Mouse (Mus musculus) heart, postnatal 4 days (tissue): ENCODE results near the gene Ift57. TPM values are rescaled to one million over a fixed set of nuclear protein-coding genes. Genes with fewer than 3 reads are reported as not detected.

ENCODE experiments used
- DNase-seq: peaks from one replicate; pipeline ENCODE4 v3.0.0; 2021
- total RNA-seq, 2 experiments: library from RNA; stranded (reverse); gene quantifications; 2 replicates each; pipeline ENCODE4 v1.2.3; 2021

The Ift57 gene
- 10 to 100 TPM; 13.9 to 16.7 TPM for total RNA-seq

DNA sequence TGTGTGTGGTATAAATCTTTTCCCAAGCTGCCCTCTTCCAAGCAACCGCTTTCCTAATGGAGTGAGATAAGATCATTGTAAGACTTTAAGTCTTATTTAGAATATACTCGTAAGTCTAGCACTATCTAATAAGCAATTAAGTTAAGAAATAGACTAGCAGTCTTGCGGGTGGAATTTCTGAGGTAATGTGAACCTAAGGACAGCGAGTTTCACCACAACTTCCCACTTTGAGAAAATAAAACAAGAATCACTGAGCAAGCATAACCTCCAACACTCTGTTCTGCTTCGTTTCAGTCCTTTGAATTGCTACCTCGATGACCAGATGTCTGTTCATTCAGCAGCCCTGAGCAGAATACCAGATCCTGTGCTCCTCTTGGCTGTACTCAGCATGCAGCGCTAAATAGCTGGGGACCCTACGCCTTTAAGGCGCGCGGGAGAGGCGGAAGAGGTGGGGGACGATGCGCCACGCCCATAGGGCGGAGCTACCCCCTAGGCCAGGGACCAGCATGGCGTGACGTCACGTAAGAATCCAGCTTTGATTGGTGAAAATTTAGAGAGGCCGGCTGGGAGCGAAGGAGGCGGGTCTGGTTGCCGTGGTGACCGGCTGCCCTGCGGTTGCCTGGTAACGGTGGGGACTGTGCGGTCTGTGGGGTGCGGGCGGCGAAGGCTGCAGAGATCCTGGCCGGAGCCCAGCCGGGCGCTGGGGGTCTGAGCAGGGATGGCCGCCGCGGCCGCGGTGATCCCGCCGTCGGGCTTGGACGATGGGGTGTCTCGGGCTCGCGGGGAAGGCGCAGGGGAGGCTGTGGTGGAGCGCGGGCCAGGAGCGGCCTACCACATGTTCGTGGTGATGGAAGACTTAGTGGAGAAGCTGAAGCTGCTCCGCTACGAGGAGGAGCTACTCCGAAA, at the start of gene Ift57:
Gene Ift57, plus strand, starts transcription at position 614 of the 906 bp plus-strand sequence.
- peak; percentile 99 for DNase-seq

DNA sequence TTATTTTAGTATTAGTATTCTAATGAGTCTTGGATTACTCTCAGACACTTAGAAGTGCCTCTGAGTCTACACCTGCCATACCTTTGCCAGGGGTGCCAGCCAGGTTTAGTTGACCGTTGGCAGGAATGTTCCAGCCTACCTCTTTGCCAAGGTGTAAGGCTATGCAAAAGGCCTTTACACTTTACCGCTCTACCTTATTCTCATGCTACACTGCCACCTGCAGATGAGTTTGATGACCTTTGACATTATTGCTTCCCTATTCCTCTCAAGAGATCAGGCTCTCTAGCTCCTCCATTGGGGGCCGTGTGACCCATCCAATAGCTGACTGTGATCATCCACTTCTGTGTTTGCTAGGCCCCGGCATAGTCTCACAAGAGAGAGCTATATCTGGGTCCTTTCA, 41.9 kb upstream of the Ift57 start:
- DNase-seq: no peak

DNA sequence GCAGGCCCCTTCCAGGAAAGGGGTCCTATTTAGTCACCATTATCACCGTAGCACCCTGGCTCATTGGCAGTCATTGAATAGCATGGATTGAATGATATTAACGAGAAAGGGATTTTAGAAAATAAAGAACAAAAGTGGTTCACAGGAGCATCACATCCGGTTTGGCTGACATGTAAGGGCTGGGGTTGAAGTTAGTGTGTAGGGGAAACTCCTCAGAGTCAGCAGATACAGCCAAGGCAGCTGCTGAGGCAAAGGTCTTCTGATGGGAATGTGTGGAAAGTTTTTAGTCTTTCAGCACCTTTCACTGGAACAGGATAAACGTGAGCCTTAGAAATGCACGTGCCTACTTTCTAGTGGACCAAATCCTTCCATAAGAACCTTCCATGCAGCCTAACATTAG, 41.0 kb upstream of the Ift57 start:
- DNase-seq: no peak

DNA sequence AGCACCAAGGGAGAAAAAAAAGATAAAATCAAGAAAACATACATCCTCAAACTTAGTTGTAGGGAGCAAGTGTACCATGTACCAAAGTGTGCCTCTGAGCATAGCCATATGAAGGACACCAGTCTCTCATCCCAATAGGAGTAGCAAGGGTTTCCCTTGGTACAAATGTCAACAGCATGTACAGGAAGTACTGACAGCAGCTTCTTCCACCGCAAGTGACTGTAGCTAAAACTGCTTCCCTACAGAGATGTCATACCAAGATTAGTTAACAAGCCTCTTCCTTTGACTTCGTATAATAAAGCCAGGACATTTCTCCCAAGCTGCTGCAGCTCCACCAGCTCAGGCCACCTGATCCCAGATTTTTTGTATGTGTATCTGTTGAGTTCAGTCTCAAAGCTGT, 39.9 kb upstream of the Ift57 start:
- DNase-seq: no peak

DNA sequence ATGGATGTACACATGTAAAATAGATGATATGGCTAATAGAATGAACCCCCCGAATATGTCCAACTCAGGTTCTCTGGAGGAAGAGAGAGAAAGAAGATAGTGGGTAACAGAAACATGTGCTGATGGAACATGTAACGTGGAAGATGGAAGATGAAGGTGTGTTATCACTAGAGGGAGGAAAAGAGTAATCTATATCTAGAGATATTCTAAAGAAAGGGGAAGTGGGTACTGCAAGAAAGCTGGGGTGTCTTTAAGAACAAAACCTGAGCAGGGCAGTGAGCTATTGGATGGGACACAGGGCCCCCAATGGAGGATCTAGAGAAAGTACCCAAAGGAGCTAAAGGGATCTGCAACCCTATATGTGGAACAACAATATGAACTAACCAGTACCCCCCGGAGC, 38.9 kb upstream of the Ift57 start:
- DNase-seq: no peak

DNA sequence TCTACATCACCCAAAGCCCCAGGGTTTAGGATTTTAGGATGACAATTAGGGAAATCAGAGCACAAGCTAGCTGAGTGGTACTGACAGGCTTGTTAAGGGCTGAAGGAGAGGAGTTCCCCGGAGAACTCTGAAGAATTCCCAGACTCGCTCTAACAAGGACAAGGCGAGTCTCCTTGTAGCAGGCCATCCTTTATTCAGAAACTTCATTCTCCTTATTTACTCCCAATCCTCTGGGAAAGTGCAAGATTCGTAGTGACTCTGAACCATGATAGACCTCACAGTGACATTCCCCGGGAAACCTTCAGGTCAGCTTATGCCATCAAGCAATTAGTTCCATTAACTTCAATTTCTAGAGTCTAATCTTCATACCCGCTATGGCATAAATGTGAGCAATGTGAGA, 36.8 kb upstream of the Ift57 start:
- no peak for DNase-seq

DNA sequence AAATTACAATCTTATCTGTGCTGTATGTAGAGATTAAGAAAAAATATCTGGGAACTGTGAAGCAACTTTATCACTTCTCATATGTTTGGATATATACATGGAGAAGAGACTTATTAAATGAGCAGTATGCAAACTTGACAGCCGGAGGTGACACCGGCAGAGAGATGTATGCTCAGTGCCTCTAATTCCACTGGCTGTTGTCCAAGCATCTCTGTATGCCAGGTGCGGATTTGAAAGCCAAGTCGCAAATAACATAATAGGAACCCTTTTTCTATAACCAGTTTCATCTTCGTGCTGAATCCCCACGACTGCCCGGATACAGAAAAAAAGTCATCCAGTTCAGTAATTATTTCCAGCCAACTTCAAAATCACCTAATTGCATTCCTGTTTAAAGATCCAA, 34.4 kb upstream of the Ift57 start:
- no peak for DNase-seq

DNA sequence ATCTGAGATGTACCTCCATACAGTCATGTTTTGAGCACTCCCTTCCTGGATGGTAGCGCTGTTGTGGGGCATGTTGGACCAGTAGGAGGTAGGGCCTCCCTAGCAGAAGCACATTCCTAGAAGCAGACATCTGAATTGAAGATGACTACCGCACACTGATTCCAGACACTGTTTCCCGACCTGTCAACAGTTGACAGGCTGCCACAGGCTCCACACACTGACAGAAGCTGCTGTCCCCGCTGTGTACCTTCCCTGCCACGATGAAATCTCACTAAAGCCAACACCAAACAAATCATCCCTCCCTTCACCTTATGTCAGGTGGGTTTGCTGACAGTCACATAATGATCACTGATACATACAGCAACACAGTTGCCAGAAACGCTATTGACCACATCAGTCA, 19.4 kb upstream of the Ift57 start:
- no peak for DNase-seq

DNA sequence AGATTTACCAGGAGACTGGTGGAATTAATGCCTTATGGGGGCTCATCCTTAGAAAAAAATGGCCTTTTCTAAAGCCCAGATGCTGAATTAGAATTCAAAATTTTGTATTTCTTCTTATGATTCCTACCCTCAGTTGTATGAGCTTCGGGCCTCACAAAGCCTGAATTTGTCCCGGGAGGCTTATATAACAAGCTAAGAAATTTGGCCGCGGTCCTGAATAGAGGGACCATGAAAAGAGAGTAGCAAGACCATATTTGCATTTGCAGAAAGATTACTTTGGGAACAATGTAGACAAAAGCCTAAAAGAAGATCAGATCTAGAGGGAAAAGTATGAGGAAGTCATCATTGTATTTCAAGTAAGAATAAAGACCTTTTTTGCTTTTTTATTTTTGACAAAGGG, 14.1 kb upstream of the Ift57 start:
- DNase-seq: no peak

DNA sequence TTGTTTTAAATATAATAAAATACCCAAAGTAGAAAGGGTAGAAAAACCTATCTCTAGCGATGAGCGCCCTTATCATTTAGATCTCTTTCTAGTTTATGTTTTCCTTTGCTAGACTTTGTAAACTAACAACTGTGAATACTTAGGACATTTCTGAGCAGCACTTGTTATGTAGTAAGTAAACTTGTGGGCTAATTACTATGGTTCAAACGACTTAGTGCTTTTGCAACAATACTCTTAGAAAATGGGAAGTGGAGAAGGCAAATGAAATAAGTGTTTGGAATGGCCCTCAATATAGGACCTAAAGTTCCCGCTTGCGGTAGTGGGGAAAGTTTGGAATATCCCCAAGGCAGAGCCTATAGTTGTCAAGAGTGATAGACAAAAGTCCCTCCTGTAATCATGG, 788 bp downstream of the Ift57 start:
- no peak for DNase-seq

DNA sequence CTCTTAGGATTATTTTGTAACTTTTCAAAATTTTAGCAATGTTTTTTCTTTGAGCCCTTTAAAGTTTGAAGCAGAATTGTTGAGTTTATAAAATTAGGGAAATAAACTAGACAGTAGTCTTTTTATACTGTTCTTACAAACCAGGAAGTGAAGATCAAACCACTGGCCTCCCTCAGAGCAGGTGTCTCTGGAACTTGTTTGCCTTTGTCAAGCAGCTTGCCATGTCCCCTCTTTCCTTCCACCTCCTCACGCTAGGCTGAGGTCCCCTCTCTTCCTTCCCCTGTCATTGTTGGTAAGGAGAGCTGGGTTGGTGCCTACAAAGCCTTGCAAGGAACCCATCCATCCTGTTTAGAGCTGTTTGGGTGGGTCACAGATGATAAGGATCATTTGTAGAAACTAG, 9.0 kb downstream of the Ift57 start:
- DNase-seq: no peak

DNA sequence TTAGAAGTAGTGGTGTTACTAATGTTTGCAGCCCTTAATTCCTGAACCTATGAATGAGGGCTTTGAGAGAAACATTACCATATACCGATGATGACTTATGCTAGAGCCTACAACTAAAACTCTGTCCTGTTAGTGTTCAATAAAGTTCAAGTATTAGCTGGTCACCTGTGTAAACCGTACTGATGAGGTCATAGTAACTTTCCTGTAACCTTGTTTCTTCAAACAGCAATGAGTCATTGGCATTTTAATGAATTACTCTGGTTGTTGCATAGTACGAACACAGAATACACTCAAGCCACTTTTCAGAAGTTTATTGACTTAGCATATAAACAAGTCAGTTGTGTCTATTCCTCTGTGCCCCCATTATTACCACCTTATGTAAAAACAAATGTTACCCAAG, 11.2 kb downstream of the Ift57 start:
- DNase-seq: no peak

DNA sequence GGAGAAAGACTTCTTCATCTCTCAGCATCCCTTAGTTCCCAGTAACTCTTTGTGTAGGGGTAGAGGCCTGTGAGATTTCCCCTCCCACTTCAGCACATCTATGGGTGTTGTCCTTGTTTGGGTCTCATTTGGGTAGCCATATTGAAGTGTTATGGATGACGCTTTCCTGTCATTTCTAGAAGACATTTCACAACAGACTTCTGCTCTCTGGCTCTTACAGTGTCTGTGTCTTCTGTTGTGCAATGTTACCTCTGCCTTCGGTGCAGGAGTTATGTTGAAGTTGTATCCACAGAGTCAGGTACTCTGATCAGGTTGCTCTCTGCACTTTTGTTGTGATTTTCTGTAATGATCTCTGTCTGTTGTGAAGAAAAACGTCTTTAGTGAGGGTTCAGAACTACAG, 14.3 kb downstream of the Ift57 start:
- no peak for DNase-seq

DNA sequence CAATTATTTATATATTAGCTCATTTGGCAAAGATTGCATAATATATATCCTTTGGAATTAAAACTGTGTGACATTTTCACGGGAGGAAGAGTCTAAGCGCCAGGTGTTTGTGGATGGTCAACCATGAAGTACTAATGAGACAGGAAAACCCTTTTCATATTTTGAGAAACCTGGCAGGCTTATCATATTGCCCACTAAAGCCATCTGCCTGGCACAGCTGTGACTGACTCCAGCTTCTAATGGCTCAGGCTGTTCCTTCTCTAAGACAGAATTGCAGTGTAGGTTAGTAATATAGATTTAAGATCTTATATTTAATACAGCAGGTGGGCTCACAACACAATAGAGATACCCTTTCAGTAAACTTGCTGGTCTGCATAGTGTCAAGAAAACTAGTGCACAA, 21.6 kb downstream of the Ift57 start:
- no peak for DNase-seq

DNA sequence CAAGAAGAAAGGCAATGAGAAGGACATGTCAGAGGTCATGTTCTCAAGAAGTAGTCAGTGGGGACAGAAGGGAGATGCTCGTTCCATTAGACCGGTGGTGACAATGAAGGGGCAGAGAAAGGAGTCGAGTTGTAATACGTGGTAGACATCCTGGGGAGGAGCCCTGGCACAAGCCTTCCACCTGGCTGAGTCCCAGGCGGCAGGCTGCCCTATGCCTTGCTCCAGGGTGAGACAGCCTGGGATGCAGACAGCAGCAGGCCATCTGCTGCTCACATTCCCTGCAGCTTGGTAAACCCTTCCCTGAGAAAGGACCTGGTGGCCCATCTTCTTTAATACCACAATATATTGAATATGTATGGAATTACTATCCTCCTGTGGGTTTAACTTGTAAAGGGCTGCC, 22.6 kb downstream of the Ift57 start:
- no peak for DNase-seq

DNA sequence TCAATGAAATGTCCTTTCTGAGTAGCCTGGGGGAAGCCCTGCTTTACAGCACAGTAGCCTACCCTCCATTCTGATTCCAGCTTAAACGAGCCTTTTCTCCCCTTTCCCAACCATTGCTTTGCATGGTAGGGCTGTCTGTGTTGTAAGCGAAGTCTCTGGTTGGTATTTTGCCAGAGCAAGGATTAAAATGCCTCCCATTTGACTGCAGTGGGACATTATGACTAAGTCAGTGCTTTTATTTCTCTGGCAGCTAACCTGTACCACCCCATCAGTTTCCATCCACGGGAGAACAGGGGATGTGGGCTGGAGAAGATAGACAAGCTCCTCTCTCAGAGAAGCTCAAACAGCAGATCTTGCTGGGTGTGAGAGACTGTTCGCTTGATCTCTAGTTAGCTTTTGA, 24.2 kb downstream of the Ift57 start:
- no peak for DNase-seq

DNA sequence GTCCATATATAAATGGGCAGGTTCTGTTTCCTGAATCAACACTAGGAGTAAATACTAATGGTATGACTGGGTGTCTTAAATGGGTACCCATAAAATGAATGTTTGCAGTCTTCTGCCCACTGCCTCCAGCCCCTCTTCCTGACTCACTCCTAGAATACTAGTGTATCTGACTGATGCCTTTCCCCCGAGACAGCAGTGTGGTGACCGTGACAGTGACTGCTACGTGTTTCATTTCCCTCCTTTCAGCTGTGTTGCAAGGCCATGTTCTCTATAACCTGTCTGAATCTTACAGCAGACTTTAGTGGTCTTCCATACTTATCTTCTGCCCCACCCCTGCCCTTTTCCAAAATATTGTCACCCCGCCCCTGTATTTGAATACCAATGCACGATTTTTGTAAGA, 25.2 kb downstream of the Ift57 start:
- no peak for DNase-seq

DNA sequence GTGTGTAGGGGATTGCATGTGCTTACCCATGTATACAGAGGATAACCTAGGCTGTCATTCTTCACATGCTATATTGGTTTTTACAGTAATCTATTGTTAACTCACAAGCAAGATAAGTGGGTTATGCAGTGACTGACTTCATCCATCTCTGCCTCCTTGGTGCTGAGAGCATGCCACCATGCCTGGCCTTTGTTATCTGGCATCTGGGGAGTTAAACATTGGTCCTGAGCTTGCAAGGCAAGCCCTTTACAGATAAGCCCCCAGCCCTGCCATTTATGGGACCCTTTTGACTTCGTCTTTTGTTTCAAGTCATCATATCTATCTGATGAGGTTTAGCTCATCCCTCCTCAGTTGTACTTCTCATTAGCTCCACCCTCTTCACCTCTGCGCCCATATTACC, 25.9 kb downstream of the Ift57 start:
- no peak for DNase-seq

DNA sequence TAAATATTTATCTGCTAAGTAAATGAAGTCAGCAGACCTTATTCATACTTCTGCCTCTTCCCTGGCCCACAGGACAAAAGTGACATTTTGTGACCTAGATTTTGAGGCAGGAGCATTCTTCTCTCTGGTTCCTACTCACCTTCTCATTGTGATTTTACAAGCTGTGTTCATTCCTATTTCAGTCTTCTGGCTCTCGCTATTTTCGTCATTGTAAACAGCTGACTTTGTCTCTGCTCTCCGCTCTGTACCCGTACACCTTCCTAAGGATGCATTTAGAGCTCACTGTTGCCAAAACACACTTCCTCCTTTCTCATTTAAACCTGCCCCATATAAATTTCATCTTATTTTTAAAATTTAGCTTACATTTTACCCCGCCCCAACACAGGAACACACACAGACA, 26.4 kb downstream of the Ift57 start:
- no peak for DNase-seq

DNA sequence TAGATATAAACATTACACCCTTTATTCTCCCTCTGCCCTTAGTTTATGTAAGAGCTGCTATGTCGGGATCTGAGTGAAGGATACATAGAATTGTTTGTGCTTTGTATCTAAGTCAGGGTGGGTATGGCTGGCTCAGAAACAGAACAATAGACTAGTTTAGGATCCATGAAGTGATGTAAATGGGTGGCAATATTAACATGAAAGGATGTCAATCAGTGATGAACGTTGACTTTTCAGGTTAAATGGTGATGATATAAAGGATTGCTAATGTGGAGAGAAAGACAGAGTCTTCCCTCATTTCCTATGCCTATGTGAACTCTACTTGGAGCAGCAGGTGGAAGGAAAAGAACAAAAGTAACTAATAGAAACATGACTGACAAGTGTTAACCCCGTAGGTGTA, 27.2 kb downstream of the Ift57 start:
- no peak for DNase-seq

DNA sequence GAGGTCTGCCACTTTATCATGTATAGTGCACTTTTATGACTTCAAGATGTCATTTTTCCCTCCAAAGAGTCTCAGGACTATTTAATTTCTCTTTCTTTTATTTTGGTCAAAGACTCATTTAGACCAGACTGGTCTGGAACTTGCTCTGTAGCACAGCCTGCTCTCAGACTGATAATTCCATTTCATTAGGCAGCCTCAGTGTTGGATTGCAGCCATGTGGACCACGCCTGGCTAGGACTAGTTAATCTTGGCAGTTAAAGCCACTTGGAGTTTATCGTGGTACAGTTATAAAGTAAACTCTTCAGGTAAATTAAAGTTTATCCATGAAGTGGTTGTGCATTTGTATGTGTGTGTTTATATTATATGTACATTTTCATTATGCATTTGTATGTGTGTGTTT, 27.7 kb downstream of the Ift57 start:
- no peak for DNase-seq

DNA sequence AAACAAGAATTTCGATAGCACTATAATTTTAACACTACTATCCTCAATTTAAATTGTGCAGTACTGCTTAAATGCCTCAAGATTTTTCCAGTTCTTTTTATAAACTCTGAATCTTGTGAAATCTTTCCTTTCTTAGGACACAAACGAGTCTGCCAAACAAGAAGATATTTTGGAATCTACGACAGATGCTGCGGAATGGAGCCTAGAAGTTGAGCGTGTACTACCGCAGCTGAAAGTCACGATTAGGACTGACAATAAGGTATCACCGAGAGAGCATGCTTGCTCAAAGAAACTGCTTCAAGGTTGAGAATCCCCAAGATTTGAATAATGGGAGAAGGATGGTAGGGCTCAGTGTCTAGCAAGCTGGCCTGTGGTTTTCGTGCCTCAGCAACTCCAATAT, 37.5 kb downstream of the Ift57 start:
- no peak for DNase-seq

DNA sequence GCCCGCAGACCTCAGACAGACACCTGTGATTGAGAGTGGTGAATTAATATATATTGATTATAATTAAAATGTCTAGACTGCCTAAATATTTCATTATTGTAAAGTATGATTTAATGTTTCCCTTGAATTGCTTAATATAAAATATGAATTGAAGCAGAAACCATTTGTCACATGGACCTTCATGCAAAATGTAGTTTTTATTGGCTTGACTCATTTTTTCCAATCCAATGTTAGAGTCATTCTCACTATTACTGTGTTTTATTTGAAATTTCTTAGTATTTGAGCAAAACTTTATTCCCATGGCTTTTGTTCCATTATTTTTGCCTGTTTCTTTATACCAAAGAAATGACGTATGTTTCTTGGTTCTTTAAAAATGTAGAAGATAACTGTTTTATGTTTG, 48.3 kb downstream of the Ift57 start:
- no peak for DNase-seq

DNA sequence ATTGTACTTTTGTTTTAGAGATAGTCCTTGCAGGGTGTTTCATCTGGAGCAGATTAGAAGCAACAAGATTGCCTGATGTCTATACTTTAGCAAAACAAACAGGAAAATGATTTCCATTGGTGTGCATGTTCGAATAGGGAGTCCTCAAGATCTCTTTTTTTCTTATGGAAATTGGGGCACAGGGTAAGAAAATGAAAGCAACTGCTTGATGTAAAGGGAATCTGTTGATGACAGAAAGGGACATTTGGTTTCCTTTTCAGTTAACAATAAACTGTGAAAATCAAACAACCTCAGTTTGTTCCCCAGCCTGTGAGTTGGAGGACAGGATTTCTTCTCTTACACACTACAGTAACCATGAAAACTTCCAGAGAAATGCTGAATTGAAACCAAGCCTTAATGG, 53.9 kb downstream of the Ift57 start:
- DNase-seq: no peak

DNA sequence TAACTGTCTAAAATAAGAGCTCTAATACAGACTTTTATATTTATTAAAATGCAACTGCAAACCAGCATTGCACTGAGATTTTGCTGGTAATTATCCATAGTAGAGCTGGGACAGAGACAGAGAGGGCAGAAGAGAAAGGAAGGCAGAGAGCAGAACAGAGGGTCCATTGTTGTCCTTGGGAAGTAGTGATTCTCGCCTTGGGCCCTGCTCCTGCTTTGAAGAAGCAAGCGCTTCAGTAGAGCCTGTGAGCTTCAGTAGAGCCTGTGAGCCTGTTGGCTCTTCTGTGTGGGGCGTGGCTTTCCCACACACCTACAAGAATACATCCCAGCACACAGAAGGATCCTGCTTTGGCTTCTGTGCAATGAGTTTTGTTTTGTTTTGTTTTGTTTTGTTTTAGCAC, 54.3 kb downstream of the Ift57 start:
- DNase-seq: no peak
